Mouse (Mus musculus) WW6 (cell line): ENCODE data around the gene Tcaf2.

ENCODE experiments used
- DNase-seq: peaks from one replicate; pipeline ENCODE4 v3.0.0-alpha.2; 2013; ENCODE audit warnings: low read depth, low spot score

Gene Tcaf2

DNA sequence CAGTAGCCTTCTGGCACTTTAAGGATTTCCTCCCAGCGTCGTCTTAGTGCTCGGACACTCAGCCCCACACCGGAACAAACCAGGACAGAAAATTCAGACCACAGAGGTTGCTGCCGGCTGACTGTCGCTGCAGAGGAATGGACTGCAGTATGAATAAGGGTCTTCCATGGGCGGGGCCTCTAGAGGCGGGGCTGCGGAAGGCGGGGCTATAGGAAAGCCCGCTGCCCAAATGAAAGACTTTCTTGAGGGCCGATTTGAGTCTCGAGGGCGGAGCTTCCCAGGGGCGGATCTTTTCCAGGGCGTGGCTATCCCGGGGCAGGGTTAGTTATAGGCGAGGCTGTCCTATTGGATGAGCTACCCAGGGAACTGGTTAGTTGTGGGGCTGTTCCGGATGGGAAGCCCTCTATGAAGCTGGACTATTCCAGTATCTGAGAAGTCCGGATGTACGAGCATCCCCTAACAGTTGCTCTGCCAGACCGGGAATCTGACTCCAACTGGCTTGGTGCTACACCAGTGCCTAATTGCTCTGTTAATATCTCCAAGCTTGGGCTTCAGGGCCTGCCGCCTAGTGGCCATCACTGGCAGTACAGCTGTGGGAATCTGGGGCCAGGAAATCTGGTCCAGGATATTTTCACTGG lies at the start of gene Tcaf2:
TSS of gene Tcaf2 (minus strand) at position 343 of the 638 bp plus-strand sequence.
- DNase-seq = peak; percentile 75

DNA sequence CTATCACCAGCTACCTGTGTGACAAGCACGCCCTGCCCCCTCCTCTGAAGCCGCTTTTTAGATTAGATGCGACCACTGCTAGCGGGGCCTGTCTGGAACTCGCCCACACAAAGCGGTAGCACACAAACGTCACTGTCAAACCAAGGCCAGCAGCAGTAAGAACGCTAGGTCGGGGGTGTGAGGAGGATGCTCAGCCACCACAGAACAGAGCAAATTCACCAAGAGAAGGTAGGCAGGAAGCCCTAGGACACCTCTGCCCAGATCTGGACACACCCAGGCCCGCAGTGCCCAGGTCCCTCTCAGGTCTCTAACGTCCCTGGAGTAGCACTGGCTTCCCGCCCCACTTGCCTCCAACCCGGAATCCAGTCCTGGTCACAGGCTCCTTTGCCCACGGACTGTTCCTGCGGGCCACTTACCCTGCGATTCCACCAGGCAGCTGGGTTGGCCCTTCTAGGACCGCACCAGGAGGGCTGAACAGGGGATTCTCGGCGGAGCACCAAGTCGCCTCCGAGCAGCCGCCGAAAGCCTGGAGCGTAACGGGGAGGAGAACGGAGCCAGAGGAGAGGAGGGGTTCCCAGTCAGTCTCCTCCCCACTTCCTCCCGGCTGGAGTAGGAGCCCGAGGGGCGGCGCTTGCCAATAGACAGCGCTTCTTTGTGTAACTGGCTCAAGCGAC lies 47.6 kb upstream of the Tcaf2 start:
- DNase-seq = peak; percentile 52

- DNase-seq = no peak
Observed at GRCm38 (mm10) chr6:42692154-42692516, 47.1 kb upstream of the Tcaf2 start.

GRCm38 (mm10) chr6:42689761-42690160 lies 44.7 kb upstream of the Tcaf2 start:
- DNase-seq = no peak

DNA sequence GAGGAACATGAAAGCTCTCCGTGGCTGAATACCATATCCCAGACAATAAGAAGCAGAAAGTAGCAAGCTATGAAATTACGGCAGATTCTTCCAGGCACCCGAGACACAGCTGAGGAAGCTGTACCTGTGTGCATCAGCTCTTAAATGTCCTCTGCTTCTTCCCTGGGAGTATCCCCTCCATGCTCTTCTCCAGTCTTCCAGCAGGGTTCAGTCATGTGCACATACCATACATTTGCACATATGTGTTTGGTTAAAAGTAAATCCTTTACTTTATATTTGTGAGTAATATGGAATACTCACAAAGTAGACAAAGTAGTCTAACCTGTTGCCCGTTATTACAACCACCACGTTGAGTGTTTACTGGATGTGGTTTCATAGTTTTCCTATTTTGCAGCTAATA lies 42.9 kb upstream of the Tcaf2 start:
- DNase-seq = no peak

GRCm38 (mm10) chr6:42680077-42680476 lies 35.0 kb upstream of the Tcaf2 start:
- DNase-seq = no peak

DNA sequence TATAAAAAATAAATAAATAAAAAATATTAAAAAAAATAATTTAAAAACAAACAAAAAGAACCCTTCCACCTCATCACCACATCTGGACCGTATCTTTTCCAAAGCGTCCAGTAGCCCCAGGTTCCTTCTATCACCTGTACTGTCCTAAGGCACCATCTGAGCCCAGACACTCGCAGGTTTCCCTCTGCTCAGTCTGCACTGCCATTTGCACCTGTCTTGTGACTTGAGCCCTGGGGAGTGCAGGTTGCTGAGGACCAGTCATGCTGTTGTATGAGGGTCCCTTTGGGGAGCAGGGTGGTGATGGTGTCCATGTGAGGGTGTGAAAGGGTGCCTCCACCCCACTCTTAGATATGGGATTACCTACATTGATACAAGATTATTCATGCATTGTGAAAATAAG lies 31.0 kb upstream of the Tcaf2 start:
- no peak for DNase-seq

GRCm38 (mm10) chr6:42671767-42672166 lies 26.7 kb upstream of the Tcaf2 start:
- DNase-seq = no peak

GRCm38 (mm10) chr6:42667722-42668121 lies 22.7 kb upstream of the Tcaf2 start:
- DNase-seq = no peak

- no peak for DNase-seq
Observed at GRCm38 (mm10) chr6:42661739-42662138, 16.7 kb upstream of the Tcaf2 start.

DNA sequence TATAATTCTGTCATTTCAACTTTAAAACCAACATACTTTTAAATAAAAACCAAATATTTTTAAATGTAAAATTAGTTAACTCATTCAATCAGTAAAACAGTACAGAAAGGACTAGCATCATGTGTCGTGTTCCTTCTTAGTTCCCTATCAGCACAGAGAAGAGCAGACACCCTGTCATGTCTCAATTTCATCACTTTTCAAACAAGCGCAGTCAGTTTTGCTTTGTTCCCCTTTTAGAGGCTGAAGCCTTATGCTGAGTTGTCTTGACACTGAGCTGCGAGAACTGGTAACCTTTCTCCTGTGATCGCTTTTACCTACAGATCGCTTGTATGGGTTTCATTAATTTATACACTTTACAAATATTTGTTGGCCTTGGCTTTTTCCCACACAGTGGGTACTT lies 10.7 kb downstream of the Tcaf2 start:
- no peak for DNase-seq

GRCm38 (mm10) chr6:42631395-42631794 lies 13.7 kb downstream of the Tcaf2 start:
- no peak for DNase-seq

DNA sequence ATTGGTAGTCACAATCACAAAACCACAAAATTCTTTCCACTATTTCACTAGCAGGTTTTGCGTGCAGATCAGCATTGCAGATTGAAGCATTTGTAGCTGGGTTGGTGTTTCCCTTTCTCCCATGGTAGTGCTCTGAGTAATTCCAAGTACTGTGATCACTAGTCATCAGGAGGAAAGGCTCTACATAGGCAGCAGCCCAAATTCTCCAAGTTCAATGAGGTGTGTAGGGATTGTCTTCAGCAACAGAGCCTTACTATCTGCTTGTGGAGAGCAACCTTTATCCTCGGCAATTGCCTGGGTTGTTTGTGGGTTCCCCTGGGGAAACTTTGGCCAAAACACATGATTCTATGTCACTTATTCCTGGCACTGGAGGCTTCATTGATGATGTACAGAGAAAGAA lies 28.1 kb downstream of the Tcaf2 start:
- no peak for DNase-seq

DNA sequence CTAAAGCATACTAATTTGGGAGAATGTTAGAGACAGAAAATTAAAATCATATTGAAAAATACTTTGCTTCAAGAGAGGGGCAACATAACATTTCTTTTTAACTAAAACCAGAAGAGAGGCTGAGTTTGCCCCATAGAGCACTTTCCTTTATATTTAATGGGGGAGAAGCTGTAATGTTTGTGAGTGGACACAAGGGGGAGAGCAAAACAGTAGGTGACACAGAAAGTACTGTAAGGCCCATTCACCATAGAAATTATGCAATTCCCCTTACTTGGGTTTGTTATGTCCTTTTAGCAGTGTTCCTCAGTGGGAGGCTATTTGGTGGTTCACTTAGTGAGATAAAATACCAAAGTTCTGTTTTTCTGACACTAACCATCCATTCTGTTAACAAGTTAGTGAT lies 32.8 kb downstream of the Tcaf2 start:
- DNase-seq = no peak

DNA sequence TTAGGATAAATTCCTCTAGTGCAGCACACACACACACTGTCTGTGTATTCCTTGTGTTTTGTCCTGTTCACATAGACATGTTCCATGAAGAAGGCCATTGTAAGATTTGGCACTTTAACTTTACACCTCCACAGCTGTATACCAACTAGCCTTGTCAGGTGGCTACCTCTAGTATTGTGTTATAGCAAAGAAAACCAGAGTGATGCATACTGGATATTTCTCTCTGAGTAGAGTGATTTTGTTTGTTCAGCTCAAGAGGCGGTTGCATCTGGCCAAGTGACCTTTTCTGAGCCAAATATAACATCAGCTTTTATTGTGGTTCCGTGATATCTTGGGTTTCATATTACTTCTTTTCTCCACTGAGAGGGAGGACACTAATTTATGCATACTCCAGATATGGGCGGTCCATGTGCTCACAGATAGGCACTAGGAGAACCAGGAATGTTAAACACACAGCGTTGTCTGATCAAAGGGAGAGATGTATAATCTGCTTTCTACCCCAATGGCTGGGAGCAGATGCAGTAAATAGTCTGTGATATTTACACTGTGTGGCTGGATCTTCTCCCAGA lies 34.0 kb downstream of the Tcaf2 start:
- no peak for DNase-seq

- DNase-seq = no peak
Observed at GRCm38 (mm10) chr6:42597592-42597991, 47.5 kb downstream of the Tcaf2 start, which contains the start of gene Tcaf3. TSS of gene Tcaf3 (minus strand) at chr6:42597692.

DNA sequence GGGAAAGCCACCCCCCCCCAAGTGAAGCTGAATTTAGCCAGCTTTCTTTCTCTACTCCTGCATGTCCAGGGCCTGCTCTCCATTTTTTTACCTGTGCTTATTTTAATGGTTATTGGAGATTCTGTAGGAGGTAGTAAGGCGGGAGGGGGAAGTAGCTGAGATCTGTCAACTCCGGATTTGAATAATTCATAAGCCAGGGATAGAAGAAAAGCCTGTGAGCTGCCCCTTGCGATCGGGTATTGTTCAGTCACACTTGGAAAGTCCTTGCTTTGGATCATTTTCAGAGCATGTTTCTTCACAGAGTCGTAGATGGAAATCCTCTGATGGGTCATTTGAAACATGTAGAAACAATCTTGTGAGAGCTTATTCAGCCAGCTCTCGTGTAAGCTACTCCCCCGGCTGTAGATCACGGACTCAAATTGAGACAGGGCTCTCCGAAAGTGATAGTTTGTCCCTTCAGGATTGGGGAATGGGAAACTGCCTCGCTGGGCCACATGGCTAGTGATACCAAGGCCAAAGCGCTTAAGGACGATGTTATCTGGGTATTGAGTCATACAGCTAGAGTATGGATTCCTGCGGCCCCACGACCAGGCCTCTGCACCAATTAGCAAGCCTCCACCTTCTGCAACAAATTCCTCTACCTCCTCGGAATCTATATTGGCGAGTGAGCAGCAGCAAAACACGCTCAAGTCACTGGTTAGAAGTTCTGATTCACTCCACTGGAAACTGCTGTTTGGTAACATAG lies 51.7 kb downstream of the Tcaf2 start:
- DNase-seq = no peak

DNA sequence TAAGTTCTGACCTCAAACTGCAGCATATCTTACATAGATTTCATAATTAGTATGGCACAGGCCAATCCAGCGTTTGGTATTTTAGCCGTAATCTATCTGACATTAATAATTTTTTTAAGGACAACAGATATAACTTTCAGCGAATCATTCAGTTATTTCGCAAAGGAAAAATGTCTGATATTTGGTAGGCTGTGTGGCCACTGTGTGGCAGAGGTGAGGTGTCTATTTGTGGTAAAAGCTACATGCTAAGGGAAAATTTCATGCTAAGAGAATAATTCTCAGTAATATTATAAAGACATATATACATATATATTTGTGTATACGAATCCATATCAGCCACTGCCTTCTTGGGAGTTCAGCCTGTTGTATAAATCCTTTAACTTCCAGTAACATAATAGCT lies 58.5 kb downstream of the Tcaf2 start:
- no peak for DNase-seq

DNA sequence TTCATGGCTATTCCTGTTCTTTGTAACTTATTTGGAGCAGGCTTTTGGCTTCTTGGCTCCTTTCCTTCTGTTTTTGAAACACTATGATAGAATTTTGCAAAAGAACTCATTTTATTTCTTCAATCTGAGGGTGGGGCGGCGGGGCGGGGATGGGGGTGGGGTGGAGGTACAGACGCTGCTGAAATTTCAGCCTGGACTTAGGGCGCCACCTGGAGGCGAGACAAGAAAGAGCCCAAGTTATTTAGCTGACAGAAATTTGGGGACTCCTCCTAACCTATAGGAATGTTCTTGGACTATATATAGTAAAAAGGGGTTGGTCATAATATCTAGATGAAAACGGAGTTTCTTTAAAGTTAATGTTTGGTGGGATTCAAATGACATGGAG lies 61.6 kb downstream of the Tcaf2 start:
- DNase-seq = peak; percentile 3

GRCm38 (mm10) chr6:42582741-42583487 lies 62.1 kb downstream of the Tcaf2 start:
- DNase-seq = no peak

- no peak for DNase-seq
Observed at GRCm38 (mm10) chr6:42578678-42579077, 66.4 kb downstream of the Tcaf2 start.

- DNase-seq = no peak
Observed at GRCm38 (mm10) chr6:42577433-42577832, 67.6 kb downstream of the Tcaf2 start.
